ENCODE assay signal across 22 mouse cellular contexts in the genomic region with DNA sequence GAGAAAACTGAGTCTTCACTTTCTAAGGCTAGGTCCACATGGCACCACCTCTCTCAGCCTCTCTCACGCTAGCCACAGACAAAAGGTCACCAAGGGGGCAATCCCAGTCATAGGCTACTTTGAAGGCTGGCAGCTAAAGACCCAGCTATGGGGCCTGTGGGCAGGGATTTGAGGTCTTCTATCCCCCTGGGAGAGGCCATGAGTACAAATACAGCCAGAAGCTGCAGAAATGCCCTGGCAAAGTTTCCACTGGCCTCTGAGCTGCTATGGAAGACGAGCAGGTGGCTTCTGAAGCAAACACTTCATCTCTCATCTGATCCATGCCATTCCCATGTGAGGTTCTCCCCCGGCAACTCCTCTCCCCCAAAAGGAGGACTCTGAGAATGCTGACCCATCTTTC. TPM values are rescaled to one million over a fixed set of nuclear protein-coding genes. Genes with fewer than 3 reads are reported as not detected.
"Had no signal": no experiment of that assay in that cellular context is flagged by ENCODE, and none has a peak within 500 bp of the region (broad histone marks: within the 10 kb centered on the region; RNA-seq: fewer than 3 reads in every experiment).

No protein-coding gene starts in this region.

- H3K4me2 ChIP-seq: kidney, embryonic 15.5 days; limb, embryonic 13.5 days; liver, embryonic 12.5 days; liver, embryonic 15.5 days; lung, embryonic 15.5 days; midbrain, embryonic 11.5 days; stomach, embryonic 15.5 days had no signal

- H3K9me3 ChIP-seq: kidney, embryonic 15.5 days; limb, embryonic 10.5 days; limb, embryonic 13.5 days; liver, embryonic 12.5 days; liver, embryonic 15.5 days; lung, embryonic 15.5 days; stomach, embryonic 15.5 days had no signal

- H3K4me1 ChIP-seq: kidney, embryonic 15.5 days; limb, embryonic 10.5 days; limb, embryonic 13.5 days; lung, embryonic 15.5 days; stomach, embryonic 15.5 days had no signal

- ATAC-seq: liver, embryonic 12.5 days had no signal

- H3K36me3 ChIP-seq: kidney, embryonic 15.5 days; limb, embryonic 10.5 days; limb, embryonic 13.5 days; liver, embryonic 12.5 days; liver, embryonic 15.5 days; lung, embryonic 15.5 days; stomach, embryonic 15.5 days had no signal

- H3K4me3 ChIP-seq: kidney, embryonic 15.5 days; limb, embryonic 10.5 days; limb, embryonic 13.5 days; liver, embryonic 12.5 days; liver, embryonic 15.5 days; lung, embryonic 15.5 days; stomach, embryonic 15.5 days had no signal

- DNase-seq: kidney, adult 11 months; kidney, adult 8-10 months; kidney, postnatal 10 days; kidney, postnatal 36 days; liver; midbrain, embryonic 14.5 days; thymus, postnatal 25 days had no signal

- H3K27ac ChIP-seq: kidney, embryonic 15.5 days; limb, embryonic 10.5 days; limb, embryonic 13.5 days; liver, embryonic 12.5 days; liver, embryonic 15.5 days; lung, embryonic 15.5 days; stomach, embryonic 15.5 days had no signal

- H3K9ac ChIP-seq: kidney, embryonic 15.5 days; limb, embryonic 13.5 days; liver, embryonic 12.5 days; liver, embryonic 15.5 days; lung, embryonic 15.5 days; stomach, embryonic 15.5 days had no signal

- H3K27me3 ChIP-seq: kidney, embryonic 15.5 days; limb, embryonic 13.5 days; liver, embryonic 12.5 days; liver, embryonic 15.5 days; lung, embryonic 15.5 days; stomach, embryonic 15.5 days had no signal

RNA-seq across cellular contexts. Expression of a gene that starts 38.8 kb away (rescaled TPM):
- total RNA-seq: layer of hippocampus, postnatal 14 days; left cerebral cortex, adult 18-20 months; left cerebral cortex, postnatal 25 days; megakaryocyte progenitor cell, adult 5-6 weeks; megakaryocyte-erythroid progenitor cell, adult 5-6 weeks had no signal
- polyA plus RNA-seq: liver, embryonic 12.5 days; liver, embryonic 15.5 days; midbrain, embryonic 11.5 days; midbrain, postnatal 0 days; neural tube, embryonic 11.5 days had no signal
